Mouse (Mus musculus) ZHBTc4 (cell line): Measurements from ENCODE around the gene Mettl23.
"Not testable (repeated sequence)": the region's sequence is repeated elsewhere in the genome, so short reads cannot be mapped to it uniquely, and the experiment has no call there.

Experiments
- DNase-seq: peaks from one replicate; pipeline ENCODE4 v3.0.0-alpha.2; 2011; ENCODE audit warnings: low read depth, low spot score

The Mettl23 gene

DNA sequence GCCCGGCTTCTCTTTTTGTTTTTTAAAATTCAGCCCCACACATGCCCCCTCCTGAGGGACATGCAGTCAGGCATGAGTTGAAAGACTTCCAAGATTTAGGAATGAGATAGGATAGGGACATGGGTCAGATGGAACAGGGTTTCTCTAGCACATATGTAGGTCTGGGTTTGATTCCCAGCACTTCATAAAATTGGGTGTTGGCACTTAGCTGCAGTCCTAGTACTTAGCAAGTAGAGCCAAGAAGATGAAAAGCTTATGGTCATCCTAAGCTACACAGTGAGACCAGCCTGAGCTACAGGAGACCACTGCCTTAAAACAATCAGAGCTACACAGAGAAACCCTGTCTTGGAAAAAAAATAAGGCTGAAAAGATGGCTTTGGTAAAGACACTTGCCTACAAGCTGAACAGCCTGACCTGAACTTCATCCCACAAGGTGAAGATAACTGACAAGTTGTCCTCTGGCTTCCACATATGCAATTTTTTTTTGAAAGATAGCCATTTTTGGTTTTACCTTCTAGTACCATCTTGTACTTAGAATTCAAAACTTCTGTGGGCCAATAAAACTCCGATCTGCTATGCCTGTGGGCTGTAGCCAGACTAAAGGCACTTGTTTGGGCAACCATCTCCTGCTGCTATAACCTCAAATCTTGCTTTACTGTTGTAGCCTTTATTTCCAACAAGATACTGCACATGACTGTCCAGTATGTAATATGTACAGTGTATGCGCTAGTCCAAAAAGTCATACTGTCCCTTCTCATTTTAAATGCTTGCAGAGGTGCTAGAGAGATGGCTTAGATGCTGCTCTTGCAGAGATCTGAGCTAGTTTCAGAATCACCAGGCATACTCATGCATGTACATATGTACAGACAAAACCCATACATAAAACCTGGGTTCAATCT, 4.4 kb downstream of the Mettl23 start:
- peak; percentile 54 for DNase-seq

DNA sequence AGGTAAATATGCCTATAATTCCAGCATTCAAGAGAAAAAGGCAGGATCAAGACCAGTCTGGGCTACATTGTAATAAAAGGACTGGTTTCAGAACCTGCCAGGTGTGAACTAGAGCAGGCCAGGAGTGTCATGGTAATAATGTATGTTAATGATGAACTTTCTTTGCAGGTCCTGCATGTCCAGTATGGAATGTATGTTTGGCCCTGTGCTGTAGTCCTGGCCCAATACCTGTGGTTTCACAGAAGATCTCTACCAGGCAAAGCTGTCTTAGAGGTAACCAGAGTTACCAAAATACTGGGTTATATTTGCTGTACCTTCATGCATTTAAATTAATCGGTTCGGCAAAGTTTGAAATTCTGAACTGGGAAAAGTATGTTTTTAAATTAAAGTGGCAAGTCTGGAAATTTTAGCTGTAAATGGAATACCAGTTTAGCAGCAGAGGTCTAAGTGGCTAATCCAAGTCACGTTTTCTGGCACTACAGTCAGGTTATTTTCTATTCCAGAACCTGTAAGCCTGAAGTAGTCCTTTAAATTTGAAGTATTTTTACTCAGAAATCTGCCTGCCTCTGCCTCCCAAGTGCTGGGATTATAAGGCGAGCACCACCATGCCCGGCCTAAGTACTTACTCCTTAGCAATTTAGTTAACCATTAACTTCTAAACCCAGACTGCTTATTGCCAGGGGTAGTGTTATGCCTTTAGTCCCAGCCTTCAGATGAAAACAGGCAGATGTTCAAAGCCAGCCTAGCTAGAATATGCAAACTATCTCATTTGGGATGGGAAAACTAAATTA, 5.2 kb downstream of the Mettl23 start:
- DNase-seq, result peak; percentile 60

DNA sequence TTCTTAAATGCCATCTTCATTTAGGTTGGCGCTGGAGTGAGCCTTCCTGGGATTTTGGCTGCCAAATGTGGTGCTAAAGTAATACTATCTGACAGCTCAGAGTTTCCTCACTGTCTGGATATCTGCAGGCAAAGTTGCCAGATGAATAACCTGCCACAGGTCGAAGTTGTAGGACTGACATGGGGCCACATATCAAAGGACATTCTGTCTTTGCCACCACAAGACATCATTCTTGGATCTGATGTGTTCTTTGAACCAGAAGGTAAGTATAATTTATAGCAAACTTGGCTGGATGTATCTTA, 5.8 kb downstream of the Mettl23 start:
- DNase-seq, result not testable (repeated sequence)

DNA sequence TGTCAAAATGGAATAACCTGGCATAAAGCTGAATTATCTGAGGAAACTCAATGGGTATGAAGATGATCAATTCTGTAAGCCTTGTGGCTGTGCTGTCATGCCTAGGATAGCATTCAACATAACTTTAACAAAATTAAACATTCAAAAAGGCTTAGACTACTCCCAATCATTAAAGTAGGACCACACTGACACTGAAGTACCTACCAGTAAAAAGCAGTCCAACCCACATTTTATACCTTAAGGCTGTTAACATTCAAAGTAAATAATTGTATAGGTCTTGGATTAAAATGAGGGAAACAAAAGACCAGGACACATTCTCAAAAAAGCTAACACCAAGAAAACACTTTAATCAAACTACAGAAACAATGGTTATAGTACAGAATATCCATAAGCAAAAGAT, 6.5 kb downstream of the Mettl23 start:
- DNase-seq, result no peak

DNA sequence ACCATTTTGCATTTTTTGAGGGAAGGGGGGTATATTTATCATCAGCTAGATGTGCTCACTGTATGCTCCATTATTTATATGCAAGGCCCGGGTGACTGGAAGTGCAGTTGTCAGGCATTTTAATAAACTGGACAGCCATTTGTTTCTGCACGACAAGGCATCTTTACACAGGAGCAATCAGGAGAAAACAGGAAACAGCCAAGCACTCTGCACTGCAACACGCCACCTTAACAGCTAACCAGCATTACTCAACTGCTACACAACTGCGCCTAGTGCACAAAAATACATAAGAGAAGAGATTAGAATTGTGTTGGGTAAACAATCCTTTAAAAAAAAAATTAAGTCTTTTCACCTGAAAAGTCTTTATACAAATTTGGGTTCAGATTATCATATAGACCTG, 7.0 kb downstream of the Mettl23 start:
- no peak for DNase-seq

DNA sequence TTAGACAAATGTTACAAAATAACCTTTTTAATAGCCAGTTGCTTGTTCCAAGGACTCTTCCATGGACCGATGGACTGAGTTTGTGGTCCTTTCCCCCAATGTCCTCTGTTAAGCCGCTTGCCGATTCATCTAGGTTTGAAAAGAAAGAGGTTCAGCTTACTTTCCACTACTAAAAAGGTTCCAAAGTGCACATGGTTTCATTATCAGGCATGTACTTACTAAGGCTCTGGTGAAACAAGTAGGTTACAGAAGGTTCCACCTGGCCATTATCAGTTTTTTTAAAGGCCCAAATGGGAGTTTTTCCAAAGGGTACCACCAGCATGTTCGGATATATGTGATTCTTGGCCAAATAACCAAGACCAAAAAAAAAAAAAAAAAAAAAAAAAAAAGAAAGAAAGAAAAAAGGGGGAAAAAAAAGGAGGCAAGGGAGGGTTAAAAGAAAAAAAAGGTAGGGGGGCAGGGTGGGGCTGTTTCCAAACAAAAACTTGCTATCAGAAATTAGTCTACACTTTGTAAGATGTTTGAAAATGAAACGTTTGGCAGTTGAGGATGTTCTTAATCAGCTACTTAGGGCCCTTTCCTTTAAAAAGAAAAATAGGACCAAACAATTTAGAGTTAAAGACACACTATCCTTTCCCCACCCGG, 7.9 kb downstream of the Mettl23 start:
- DNase-seq, result no peak

DNA sequence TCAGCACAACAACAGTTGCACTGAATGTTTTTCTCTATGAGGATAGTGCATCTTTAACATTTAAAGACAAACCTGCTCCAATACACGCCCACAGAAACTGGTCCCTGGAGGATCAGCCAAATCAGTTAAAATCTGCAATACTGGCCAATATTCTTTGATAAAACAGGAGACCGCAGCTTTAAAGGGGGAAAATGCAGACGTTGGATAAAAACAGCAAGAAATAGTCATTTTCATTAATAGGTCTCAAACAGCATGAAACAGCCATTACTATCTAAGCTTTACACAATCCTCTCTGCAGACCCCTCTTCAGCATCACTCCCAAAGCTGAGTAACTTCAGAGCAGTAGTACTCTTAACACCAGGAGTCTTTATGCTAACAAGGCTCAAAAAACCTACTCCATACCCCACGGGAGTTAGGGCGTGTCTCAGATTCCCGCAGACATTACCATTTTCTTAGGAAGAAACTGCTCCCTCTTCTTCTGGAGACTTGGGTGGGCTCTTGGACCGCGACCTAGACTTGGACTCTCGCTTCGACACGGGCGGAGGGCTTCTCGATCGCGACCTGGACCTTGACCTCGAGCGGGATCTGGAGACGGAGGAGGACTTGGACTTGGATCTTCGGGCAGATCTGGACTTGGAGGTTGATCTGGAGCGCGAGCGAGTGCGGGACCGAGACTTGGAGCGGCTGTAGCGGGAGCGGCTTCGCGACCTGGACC, 8.7 kb downstream of the Mettl23 start:
- DNase-seq, result peak; percentile 77

DNA sequence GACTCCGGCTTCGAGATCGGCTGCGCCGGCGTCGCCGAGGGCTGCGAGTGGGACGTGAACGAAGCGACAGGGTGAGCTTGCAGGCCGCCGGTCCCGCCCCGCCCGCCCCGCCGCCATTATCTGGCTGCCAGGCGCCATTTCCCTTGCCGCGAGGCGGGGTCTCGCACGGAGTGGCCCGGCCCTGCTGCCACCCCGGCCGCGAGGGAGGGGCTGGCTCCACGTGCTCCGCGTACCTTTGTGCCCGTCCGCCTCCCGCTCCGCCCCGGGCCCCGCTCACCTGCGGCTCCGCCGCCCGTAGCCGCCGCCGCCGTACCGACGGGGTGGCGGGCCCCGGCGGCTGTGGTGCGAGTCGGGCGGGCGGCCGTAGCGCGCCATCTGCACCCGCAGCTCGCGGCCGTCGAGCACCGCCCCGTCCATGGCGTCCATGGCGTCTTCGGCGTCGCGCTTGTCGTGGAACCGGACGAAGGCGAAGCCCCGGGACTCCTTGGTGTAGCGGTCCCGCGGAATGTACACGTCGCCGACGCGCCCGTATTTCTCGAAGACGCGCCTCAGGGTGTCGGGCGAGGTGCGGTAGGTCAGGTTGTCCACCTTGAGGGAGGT, 9.3 kb downstream of the Mettl23 start, which contains the start of gene Mfsd11:
TSS of gene Mfsd11 (plus strand) at position 150 of the 600 bp plus-strand sequence.
- DNase-seq, result no peak

DNA sequence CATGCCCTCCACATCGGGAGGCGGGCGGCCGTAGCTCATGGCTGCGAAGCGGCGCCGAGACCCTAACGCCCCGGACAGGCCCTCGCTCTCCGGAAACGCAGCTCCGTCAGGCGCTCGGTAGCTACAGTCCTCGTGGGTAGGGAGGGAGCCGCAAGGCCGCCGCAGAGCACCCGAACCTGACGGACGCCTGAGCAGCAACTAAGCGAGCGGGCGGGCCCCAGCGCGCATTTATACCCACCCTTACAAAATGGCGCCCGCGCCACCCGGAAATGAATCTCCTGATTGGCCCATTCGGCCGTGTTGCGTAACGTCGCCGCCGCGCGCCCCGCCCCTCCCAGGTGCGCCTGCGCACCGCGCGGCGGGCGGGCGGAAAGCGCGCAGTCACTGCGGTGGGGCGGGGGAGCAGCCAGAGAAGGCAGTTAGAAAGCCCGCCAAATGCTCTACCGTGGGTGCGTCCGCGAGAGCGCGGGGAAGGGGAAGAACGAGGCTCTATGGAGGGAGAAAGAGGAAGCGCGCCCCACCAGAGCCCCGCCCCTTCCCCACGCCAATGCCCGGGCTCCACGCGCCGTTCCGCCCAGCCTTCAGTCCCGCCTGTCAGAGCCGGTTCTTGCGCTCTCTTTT, 9.9 kb downstream of the Mettl23 start, which contains the start of gene Srsf2:
TSS of gene Srsf2 (minus strand) at position 204 of the 621 bp plus-strand sequence.
- peak; percentile 95 for DNase-seq

DNA sequence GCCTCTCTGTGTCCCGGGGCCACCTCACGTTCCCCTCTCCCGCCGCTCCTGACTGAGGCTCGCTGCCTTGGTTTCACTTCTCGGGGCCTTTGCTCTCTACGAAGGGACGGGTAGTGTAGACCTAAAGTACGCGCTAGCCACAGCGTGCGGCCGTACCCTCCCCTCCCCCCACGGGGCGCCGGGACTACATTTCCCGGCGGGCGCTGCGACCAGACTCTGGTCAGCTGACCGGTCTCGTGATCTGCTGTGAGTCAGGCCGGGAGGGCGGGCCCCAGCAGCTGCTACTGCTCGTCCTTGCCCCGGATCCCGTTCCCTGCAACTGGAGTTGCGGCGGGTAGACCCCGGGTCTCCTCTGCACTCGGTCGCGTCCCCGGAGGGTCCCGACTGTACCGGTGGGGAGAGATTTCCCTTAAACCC, 10.4 kb downstream of the Mettl23 start:
- DNase-seq, result peak; percentile 98

DNA sequence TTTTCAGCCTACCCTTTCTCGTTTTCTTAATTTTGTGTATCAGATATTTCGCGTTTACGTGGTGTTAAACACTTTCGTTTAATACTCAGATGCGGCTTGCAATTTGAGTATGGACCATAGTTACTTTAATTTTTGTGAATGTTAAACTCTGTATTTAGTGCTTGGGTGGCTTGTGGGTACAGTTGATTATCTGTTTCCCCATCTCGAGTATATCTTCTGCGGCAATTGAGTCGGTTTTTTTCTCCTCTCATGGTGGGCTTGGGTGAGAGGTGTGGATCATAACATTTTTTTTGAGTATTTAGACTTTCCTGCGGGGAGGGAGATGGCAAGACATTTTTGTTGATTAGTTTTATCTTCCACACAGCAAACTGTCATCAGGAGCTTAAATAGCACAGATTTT, 11.2 kb downstream of the Mettl23 start:
- no peak for DNase-seq

DNA sequence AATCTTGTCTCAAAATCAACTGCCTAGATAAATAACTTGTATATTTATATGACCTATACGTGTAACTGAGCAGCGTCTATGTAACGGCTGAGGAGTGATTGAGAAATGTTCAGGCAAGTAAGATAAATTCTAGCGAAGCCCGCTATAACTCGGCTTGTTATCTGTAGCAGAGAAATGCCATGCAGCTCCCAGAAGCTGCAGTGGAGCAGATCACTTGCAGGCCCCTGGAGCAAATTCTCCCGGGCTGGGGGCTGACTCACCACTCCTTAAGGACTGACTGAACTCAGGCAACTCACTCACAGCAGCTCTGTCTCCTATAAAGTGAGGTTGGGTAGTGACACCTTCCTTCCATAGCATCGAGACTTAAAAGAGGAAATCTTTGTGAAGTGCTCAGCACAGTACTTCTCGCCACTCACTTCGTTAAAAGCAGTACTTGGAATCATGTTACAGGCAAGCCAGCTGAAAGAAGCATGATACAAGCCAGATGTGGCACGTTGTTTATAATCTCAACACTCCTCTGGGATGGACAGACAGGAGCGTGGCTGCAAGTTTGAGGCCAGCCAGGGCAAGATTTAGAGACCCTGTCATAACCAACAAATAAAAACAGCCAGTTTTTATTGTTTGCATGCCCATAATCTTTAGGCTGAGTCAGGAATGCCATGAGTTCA, 14.2 kb downstream of the Mettl23 start:
- DNase-seq, result no peak

DNA sequence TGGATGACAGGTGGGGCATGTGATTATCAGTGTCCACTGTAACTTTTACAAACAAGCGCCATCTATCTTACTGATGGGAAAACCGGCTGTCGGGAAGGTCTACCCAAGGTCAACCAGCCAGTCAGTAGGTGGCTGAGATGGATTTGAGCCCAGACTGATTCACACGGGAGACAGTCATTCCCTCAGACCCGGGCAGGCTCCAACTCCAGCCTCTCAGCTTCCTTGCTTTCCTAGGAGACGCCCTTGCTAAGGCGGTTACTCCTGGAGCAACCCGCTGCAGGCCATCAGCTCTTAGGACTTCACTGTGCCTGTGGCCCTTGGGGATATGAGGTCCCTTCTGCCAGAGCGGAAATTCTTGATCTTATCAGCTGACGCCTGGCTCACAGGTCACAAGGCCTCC, 21.4 kb downstream of the Mettl23 start:
- DNase-seq, result peak; percentile 35

DNA sequence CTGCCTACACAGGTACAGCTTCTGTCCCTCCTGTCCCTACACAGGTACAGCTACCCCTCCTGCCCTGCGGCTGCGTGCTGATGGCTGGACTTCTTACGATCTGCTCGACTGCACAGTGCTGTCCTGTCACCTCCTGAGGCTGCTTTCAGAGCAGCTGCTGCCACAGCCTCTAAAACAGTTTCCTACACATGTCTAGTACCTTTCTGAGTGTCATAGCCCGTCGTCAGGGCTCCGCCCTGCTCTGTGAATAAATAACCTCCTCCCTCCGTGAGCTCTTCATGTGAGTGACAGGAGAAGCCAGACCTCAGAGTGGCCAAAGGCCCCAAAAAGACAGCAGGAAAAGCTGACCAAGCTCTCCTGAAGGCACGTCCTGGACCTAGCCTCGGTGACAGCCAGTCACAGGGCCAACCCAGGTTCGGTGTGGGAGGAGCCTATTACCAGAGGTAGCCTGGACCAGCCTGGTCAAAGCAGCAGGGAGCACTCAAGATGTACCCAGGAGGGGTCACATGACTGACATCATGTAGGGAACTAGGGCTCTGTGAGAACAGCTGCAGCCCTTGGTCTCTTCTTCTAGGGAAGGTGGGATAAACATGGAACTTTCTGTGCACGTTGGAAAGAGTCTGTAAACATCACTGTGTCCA, 23.0 kb downstream of the Mettl23 start:
- peak; percentile 75 for DNase-seq

DNA sequence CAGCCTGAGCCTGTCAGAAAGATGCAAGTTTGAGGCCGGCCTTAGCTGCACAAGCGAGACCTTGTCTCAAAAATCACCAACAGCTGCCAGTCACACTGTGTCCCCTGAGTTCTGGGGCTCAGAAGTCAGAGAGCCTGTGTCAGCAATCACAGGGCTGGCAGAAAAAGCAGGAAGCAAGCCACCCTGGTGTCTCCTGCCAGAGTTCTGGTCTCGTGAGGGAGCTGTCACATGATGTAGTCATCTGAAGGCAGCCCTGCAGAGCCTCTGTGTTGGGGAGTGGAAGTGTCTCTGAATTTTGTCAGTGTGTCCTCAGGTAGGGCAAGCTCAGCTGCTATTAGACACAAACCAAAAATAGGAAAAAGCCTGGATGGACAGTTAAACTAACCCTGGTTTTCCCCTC, 25.1 kb downstream of the Mettl23 start:
- DNase-seq, result no peak

DNA sequence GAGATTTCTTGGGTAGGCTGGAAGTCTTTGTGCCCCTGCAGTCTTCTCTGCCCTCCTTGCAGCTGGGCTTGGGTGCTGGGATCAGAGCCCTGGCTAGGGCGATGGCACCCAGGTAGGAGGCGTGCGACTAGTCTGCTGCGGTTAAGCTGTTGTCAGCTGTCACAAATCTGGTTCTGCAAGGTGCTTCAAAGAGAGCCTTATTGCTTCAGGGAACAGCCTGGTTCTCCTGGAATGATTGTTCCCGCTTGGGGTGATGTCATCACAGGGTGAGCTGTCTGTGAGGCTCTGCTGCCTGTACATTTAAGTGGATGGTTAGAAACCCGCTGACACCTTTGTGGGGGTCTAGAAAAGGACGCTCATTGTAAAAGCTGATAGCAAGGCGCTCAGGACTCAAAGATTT, 26.1 kb downstream of the Mettl23 start:
- DNase-seq, result no peak

DNA sequence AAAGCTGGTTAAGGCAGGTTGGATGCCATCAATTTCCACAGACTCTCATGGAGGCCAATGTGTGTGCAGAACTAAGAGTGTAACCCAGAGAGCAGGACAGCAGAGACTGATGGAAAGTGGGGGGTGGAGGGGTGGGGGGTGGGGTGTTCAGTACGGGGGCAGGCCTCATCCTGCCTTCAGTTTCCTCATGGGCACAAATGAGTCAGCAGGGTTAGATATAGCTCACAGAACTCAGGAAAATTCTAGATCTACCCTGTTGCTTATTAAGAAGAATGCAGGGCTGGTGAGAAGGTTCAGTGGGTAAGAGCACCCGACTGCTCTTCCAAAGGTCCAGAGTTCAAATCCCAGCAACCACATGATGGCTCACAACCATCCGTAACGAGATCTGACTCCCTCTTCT, 26.6 kb downstream of the Mettl23 start:
- DNase-seq, result no peak

DNA sequence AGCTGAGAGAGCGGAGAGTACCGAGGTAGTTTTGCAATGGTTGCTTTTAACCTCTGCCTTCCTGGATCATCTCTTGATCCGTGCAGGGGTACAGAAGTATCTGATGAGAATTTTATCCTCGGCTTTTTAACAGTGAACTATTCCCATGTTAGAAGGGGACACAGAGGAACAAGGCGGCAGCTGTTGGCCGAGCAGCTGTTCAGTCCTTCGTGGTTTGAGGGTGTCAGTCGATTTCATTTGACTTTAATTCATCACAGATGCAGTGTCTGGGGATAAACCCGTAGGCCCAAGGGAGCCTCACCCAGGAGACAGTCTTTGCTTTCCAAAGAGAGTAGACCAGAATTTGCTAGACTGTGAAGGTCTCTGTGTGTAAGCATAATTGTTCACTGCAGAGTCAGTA, 28.5 kb downstream of the Mettl23 start:
- DNase-seq, result no peak

DNA sequence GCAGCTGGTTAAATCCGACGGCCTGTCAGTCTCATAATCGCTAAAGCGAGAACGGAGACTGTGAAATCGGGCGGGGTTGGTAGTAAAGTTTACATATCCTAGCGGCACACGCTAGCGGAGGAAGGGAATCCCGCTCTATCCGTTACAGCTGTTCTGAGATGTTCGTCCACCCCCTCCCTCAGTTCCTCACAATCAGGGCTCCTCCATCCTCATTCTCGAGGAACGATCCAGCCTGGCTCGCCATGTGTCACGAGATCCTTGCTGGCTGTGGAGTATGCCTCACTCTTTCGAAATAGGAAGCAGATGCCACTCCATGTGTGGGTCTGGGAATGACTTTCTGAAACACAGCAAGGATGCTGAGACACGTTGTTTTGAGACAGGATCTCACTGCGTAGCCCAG, 30.9 kb downstream of the Mettl23 start:
- no peak for DNase-seq

DNA sequence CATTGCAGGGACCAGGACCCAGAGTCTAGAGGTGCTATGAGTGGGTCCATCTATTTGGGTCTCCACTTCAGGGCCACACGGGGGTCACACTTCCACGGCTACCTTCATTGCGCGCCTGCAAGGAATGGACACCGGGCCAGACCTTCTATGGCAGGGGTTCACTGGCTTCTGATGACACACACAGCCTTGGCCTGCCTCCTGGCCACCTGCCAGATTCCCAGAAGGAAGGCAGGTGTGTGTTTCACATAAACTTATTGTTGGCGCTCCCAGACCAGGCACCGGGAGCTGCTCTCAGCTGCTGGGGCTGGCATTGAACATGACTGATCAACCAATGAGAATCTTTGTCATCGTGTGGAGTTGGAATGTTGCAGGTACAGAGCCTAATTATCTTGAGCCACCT, 35.4 kb downstream of the Mettl23 start:
- no peak for DNase-seq
